Mouse (Mus musculus) spleen, adult 2 months (tissue): ENCODE measurements at regions not wholly inside any gene's neighbourhood (a gene's known extent, or its start where the extent isn't known, plus 50 kb on each side); places are given as distances from the start of the nearest gene placed in this dataset.

Experiments used
- CTCF ChIP-seq: fragments of 200-500 bp; IDR thresholded peaks from 2 replicates; pipeline ENCODE4 v1.5.1; 2011; ENCODE audit warnings: mild to moderate bottlenecking, inconsistent platforms; ENCODE audit not compliant: insufficient read depth, insufficient read length, insufficient replicate concordance; ENCODE audit errors: extremely low read depth
- POLR2A ChIP-seq: fragments of 200-500 bp; IDR thresholded peaks from 2 replicates; pipeline ENCODE4 v1.6.1; 2011; ENCODE audit warnings: low read depth, low read length, inconsistent platforms

GRCm38 (mm10) chrX:99291965-99292364 is 156.0 kb downstream of the Efnb1 start:
- no peak for TF ChIP-seq CTCF
- TF ChIP-seq POLR2A, result no peak
